Mouse (Mus musculus): ENCODE measurements around the gene Mrpl17. TPM values are rescaled to one million over a fixed set of nuclear protein-coding genes. Genes with fewer than 3 reads are reported as not detected.
A peak's percentile ranks its signal among the peaks of the same experiment; 100 is the strongest.

Gene Mrpl17
- polyA plus RNA-seq, 1 experiment from 2014 or later: 223 TPM

DNA sequence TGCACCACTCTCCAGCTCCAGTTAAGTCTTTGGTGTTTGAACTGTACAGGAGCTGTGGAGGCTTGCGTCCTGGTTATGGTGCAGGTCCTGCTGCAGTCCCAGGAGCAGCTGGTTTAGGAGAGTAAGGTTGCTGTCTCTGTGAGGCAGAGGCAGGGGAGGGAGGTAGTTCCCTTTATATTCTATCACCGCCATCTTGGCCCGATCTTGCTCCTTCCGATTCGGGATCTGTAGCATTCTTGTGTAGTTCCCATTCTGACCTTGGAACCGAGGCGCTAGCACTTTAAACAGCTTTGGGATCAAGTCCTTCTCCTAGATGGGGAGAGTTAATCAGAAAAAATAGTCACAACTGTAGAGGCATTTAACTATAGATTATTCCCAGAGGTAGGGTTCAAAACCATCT lies 1.1 kb downstream of the Mrpl17 start:
- no peak for ATAC-seq
- TF ChIP-seq CTCF (IDR thresholded peaks at IDR 0.05): no peak
- POLR2A ChIA-PET: interaction anchor here (1.1 to 1.5 kb wide), 2 partner anchors 71 to 74 kb away, joined by 3 to 4 read pairs; no protein-coding TSS in a partner anchor
- CTCF ChIA-PET: no interaction called here
- H3K27me3 ChIP-seq: no peaks in the 10 kb centered on the region
- DNase-seq (ENCODE audit: low read depth, low spot score): no peak
- in situ Hi-C loops (cut with MboI; ENCODE audit: low pct_unique_long_range_greater_than_20kb): loop anchor here (5.0 to 25.0 kb wide), 2 partner anchors 58 to 1227 kb away; partner anchors contain the start of genes Olfr713 and Tpp1

- DNase-seq (ENCODE audit: low read depth, low spot score): no peak
- in situ Hi-C loops (cut with MboI; ENCODE audit: low pct_unique_long_range_greater_than_20kb): loop anchor here (5.0 to 25.0 kb wide), 2 partner anchors 56 to 1229 kb away; partner anchors contain the start of genes Olfr713 and Tpp1
- CTCF ChIA-PET: interaction anchor here (1.1 to 1.7 kb wide), 4 partner anchors 8 to 75 kb away, joined by 3 to 5 read pairs (median 4); no protein-coding TSS in a partner anchor
- H3K27me3 ChIP-seq: no peaks in the 10 kb centered on the region
- TF ChIP-seq CTCF (IDR thresholded peaks at IDR 0.05): no peak
- ATAC-seq: no peak
- POLR2A ChIA-PET: interaction anchor here (0.9 to 1.0 kb wide), 2 partner anchors 55 to 70 kb away, joined by 3 to 4 read pairs; no protein-coding TSS in a partner anchor
Measured at GRCm38 (mm10) chr7:105808385-105808784, 2.5 kb downstream of the Mrpl17 start.

DNA sequence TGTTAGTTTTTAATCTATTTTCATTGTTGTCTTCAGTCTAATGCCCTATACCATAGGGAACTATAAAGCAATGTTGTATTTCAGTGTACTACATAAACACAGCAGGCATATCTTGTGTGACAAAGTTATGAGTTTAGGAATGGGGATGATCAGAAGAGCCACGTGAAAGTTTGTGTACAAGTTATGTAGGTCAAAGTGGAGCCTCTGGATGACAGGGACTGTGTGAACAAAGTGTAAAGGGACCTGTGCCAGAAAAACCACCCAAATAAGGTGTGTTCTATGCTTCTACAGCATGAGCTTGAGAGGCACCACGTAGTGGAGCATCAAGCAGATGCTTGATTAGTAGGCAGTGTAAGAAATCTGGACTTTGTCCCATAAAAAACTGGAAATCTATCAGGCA lies 4.2 kb downstream of the Mrpl17 start:
- in situ Hi-C loops (cut with MboI; ENCODE audit: low pct_unique_long_range_greater_than_20kb): loop anchor here (5.0 to 25.0 kb wide), 2 partner anchors 54 to 1231 kb away; partner anchors contain the start of genes Olfr713 and Tpp1
- ChIA-PET POLR2A (no interaction called here), CTCF (interaction anchor here (0.9 kb wide), 1 partner anchor 15 kb away, joined by 3 read pairs; no protein-coding TSS in a partner anchor)
- DNase-seq (ENCODE audit: low read depth, low spot score) (no peak), ATAC-seq (no peak)
- TF ChIP-seq CTCF (IDR thresholded peaks at IDR 0.05): no peak
- H3K27me3 ChIP-seq: peaks cover 7% of the 10 kb centered on the region

GRCm38 (mm10) chr7:105806125-105806524 lies 4.8 kb downstream of the Mrpl17 start:
- peaks cover 13% of the 10 kb centered on the region for H3K27me3 ChIP-seq
- ChIA-PET POLR2A (no interaction called here), CTCF (no interaction called here)
- ATAC-seq: no peak
- DNase-seq (ENCODE audit: low read depth, low spot score): no peak
- no peak for TF ChIP-seq CTCF (IDR thresholded peaks at IDR 0.05)
- in situ Hi-C loops (cut with MboI; ENCODE audit: low pct_unique_long_range_greater_than_20kb): loop anchor here (5.0 to 25.0 kb wide), 2 partner anchors 54 to 1231 kb away; partner anchors contain the start of genes Olfr713 and Tpp1

DNA sequence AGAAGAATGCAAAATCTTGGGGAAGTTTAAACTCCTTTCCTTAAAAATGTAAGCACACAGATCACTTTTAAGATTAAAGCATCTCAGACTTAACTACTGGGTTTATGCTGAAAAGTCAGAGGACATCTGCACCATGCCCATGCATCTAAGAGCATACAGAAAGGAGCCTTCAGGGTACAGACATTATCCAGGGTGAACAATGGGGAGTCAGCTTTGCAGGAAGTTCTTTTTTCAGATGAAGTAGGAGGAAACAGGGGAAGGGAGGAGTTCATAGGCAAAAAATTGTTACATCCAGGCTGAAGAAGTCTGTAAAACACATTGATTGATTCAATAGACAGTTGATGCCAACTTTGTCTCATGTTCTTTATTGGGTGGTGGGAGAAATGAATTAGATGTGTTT lies 7.5 kb downstream of the Mrpl17 start:
- peaks cover 30% of the 10 kb centered on the region for H3K27me3 ChIP-seq
- TF ChIP-seq CTCF (IDR thresholded peaks at IDR 0.05): no peak
- ChIA-PET POLR2A (no interaction called here), CTCF (no interaction called here)
- DNase-seq (ENCODE audit: low read depth, low spot score): no peak
- ATAC-seq: no peak
- in situ Hi-C loops (cut with MboI; ENCODE audit: low pct_unique_long_range_greater_than_20kb): loop anchor here (25.0 kb wide), 1 partner anchor 1234 kb away; the partner anchor contains the start of gene Olfr713

DNA sequence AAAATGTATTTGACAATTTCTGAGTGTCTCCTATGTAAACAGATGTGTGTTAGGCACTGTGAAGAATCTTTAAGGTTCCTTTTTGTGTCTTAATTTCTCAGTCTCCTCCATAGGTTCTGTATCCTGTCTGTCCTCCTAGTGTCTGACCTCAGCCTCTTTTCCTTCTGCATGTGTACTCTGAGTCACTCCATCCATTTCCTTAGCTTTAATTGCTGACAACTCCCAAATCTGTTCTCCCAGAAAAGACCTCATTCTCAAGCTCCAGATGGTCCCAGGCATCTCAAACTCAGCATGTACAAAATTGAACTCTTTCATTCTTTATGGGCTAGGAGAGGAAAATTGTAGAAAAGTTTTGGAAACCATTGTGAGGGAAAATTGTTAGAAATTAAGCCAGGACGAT lies 8.1 kb downstream of the Mrpl17 start:
- ATAC-seq: no peak
- no peak for TF ChIP-seq CTCF (IDR thresholded peaks at IDR 0.05)
- no peak for DNase-seq (ENCODE audit: low read depth, low spot score)
- in situ Hi-C loops (cut with MboI; ENCODE audit: low pct_unique_long_range_greater_than_20kb): loop anchor here (25.0 kb wide), 1 partner anchor 1235 kb away; the partner anchor contains the start of gene Olfr713
- ChIA-PET POLR2A (no interaction called here), CTCF (no interaction called here)
- H3K27me3 ChIP-seq: peaks cover 30% of the 10 kb centered on the region

DNA sequence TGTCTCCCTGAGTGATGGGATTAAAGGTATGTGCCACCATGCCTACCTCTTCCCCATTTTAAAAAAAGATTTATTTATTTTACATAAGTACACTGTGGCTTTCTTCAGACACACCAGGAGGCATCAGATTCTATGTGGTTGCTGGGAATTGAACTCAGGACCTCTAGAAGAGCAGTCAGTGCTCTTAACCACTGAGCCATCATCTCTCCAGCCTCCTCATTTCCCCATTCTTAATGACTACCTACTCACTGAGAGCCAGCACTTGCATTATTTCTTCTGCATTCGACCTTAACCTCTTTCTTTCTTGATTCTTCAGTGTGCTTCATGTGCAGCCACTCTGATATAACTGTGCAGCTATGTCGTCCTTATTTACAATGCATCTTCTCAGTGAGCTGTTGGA lies 8.6 kb downstream of the Mrpl17 start:
- ChIA-PET POLR2A (no interaction called here), CTCF (interaction anchor here (1.7 to 2.1 kb wide), 2 partner anchors 9 to 63 kb away, joined by 3 to 6 read pairs; partner anchors contain the start of gene Mrpl17)
- no peak for TF ChIP-seq CTCF (IDR thresholded peaks at IDR 0.05)
- peaks cover 30% of the 10 kb centered on the region for H3K27me3 ChIP-seq
- in situ Hi-C loops (cut with MboI; ENCODE audit: low pct_unique_long_range_greater_than_20kb): loop anchor here (25.0 kb wide), 1 partner anchor 1235 kb away; the partner anchor contains the start of gene Olfr713
- DNase-seq (ENCODE audit: low read depth, low spot score): no peak
- no peak for ATAC-seq

GRCm38 (mm10) chr7:105796972-105797371 lies 13.9 kb downstream of the Mrpl17 start:
- DNase-seq (ENCODE audit: low read depth, low spot score): no peak
- ChIA-PET POLR2A (no interaction called here), CTCF (interaction anchor here (1.6 kb wide), 1 partner anchor 11 kb away, joined by 3 read pairs; no protein-coding TSS in a partner anchor)
- in situ Hi-C loops (cut with MboI; ENCODE audit: low pct_unique_long_range_greater_than_20kb): no loop called here
- ATAC-seq: no peak
- TF ChIP-seq CTCF (IDR thresholded peaks at IDR 0.05): no peak
- peaks cover 28% of the 10 kb centered on the region for H3K27me3 ChIP-seq

DNA sequence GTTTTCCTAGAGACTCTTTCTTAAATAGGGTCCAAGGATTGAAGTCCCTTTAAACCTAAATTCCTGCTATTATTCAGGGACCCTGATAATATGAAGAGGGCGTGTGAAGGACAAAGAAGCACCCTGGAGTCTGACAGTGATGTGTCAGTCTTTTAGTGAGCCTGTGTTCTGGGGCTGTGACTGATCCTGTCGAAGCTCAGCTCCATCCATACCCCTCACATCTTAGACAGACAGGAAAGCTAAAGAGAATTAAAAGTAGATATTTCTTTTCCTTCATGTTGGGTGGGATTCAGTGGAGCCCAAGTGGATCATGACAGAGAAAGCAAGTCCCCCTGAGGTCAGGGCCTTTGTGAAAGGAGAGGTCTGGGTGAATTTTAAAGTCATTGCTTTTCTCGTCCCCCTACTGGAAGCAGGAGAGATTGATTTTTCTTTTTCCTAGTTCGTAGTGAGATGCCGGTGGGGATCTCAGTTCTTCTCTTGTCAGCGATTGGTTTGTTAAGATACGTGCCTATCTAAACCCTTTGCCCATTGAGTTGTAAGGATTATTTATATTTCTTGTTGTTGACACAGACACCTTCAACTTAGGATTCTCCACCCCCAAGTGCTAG lies 15.0 kb downstream of the Mrpl17 start:
- ChIA-PET POLR2A (no interaction called here), CTCF (no interaction called here)
- H3K27me3 ChIP-seq: peaks cover 23% of the 10 kb centered on the region
- TF ChIP-seq CTCF (IDR thresholded peaks at IDR 0.05): peak; percentile 41
- DNase-seq (ENCODE audit: low read depth, low spot score): no peak
- no peak for ATAC-seq
- in situ Hi-C loops (cut with MboI; ENCODE audit: low pct_unique_long_range_greater_than_20kb): no loop called here

- in situ Hi-C loops (cut with MboI; ENCODE audit: low pct_unique_long_range_greater_than_20kb): no loop called here
- DNase-seq (ENCODE audit: low read depth, low spot score) (no peak), ATAC-seq (no peak)
- CTCF ChIA-PET: interaction anchor here (0.7 to 1.4 kb wide), 2 partner anchors 12 to 14 kb away, joined by 3 to 4 read pairs; no protein-coding TSS in a partner anchor
- no peak for TF ChIP-seq CTCF (IDR thresholded peaks at IDR 0.05)
- POLR2A ChIA-PET: no interaction called here
- H3K27me3 ChIP-seq: peaks cover 22% of the 10 kb centered on the region
Measured at GRCm38 (mm10) chr7:105793701-105794100, 17.2 kb downstream of the Mrpl17 start.

GRCm38 (mm10) chr7:105791147-105791546 lies 19.8 kb downstream of the Mrpl17 start:
- no peak for TF ChIP-seq CTCF (IDR thresholded peaks at IDR 0.05)
- ATAC-seq: no peak
- no peak for DNase-seq (ENCODE audit: low read depth, low spot score)
- H3K27me3 ChIP-seq: peaks cover 32% of the 10 kb centered on the region
- ChIA-PET CTCF (interaction anchor here (0.9 to 1.5 kb wide), 3 partner anchors 9 to 16 kb away, joined by 3 read pairs; no protein-coding TSS in a partner anchor), POLR2A (interaction anchor here (0.6 to 0.7 kb wide), 2 partner anchors 10 to 29 kb away, joined by 3 read pairs; no protein-coding TSS in a partner anchor)
- in situ Hi-C loops (cut with MboI; ENCODE audit: low pct_unique_long_range_greater_than_20kb): no loop called here
